Mouse (Mus musculus): Measurements from ENCODE around the gene Cluh.

- TF ChIP-seq CTCF (IDR thresholded peaks at IDR 0.05; ENCODE audit: borderline replicate concordance, control insufficient read depth, extremely low read depth, insufficient read depth, low read length, poor library complexity) (no peak), POLR2A (IDR thresholded peaks at IDR 0.05; ENCODE audit: control insufficient read depth, extremely low read depth, insufficient read depth, low read length, poor library complexity) (no peak)
Observed at GRCm38 (mm10) chr11:74631880-74632789, 17.2 kb upstream of the Cluh start.

Data from thymus, adult 2 months (tissue).